Mouse (Mus musculus) layer of hippocampus, postnatal 36 days (tissue): ENCODE measurements around the gene Nup37. TPM values are rescaled to one million over a fixed set of nuclear protein-coding genes. Genes with fewer than 3 reads are reported as not detected.

ENCODE experiments used
- DNase-seq, 2 experiments: peaks; one replicate each; pipeline ENCODE4 v3.0.0; 2022
- total RNA-seq, 2 experiments: library from RNA; stranded (reverse); gene quantifications; 2 replicates each; pipeline ENCODE4 v1.2.3; 2021

Nup37 gene
- 1 to 10 TPM; 7.3 to 8.5 TPM for total RNA-seq

GRCm38 (mm10) chr10:88146707-88147477 is at the start of gene Nup37, which contains the start of gene Parpbp:
Gene Nup37 (plus strand): TSS chr10:88146992.
Gene Parpbp (minus strand): TSS chr10:88146941.
- DNase-seq = peak; percentile 77

- no peak for DNase-seq
These were observed 40.6 kb upstream of the Nup37 start for GRCm38 (mm10) chr10:88106169-88106568.

GRCm38 (mm10) chr10:88113290-88113689 is 33.5 kb upstream of the Nup37 start:
- DNase-seq = no peak

- no peak for DNase-seq
These were observed 27.1 kb upstream of the Nup37 start for GRCm38 (mm10) chr10:88119721-88120120.

GRCm38 (mm10) chr10:88135630-88136029 is 11.2 kb upstream of the Nup37 start:
- no peak for DNase-seq

- no peak for DNase-seq
These were observed 605 bp upstream of the Nup37 start for GRCm38 (mm10) chr10:88146187-88146586.

- DNase-seq = no peak
These were observed 3.6 kb downstream of the Nup37 start for GRCm38 (mm10) chr10:88150381-88150780.

GRCm38 (mm10) chr10:88151658-88152057 is 4.9 kb downstream of the Nup37 start:
- DNase-seq = no peak

GRCm38 (mm10) chr10:88162096-88162495 is 15.3 kb downstream of the Nup37 start:
- no peak for DNase-seq

GRCm38 (mm10) chr10:88162676-88163075 is 15.9 kb downstream of the Nup37 start:
- no peak for DNase-seq

- no peak for DNase-seq
These were observed 19.4 kb downstream of the Nup37 start for GRCm38 (mm10) chr10:88166158-88166557.

GRCm38 (mm10) chr10:88167438-88168077 is 20.8 kb downstream of the Nup37 start:
- no peak for DNase-seq

GRCm38 (mm10) chr10:88200541-88200940 is 53.7 kb downstream of the Nup37 start:
- no peak for DNase-seq

- DNase-seq = peak; percentile 90 to 91
These were observed 54.3 kb downstream of the Nup37 start, which contains the start of gene Washc3 for GRCm38 (mm10) chr10:88200951-88201638. Gene Washc3 (plus strand): TSS chr10:88201093.

- no peak for DNase-seq
These were observed 54.9 kb downstream of the Nup37 start for GRCm38 (mm10) chr10:88201650-88202049.

GRCm38 (mm10) chr10:88202581-88202980 is 55.8 kb downstream of the Nup37 start:
- no peak for DNase-seq

- no peak for DNase-seq
These were observed 56.4 kb downstream of the Nup37 start for GRCm38 (mm10) chr10:88203236-88203635.

GRCm38 (mm10) chr10:88212644-88213043 is 65.9 kb downstream of the Nup37 start:
- no peak for DNase-seq

- no peak for DNase-seq
These were observed 68.2 kb downstream of the Nup37 start for GRCm38 (mm10) chr10:88214800-88215514.

- no peak for DNase-seq
These were observed 71.4 kb downstream of the Nup37 start for GRCm38 (mm10) chr10:88218161-88218560.

- DNase-seq = no peak
These were observed 74.9 kb downstream of the Nup37 start for GRCm38 (mm10) chr10:88221718-88222117.

- DNase-seq = no peak
These were observed 78.6 kb downstream of the Nup37 start for GRCm38 (mm10) chr10:88225421-88225820.

GRCm38 (mm10) chr10:88227962-88228361 is 81.2 kb downstream of the Nup37 start:
- DNase-seq = no peak
